Mouse (Mus musculus) lung, postnatal 0 days (tissue): ENCODE measurements at regions not wholly inside any gene's neighbourhood (a gene's known extent, or its start where the extent isn't known, plus 50 kb on each side); places are given as distances from the start of the nearest gene placed in this dataset.

Experiments
- CTCF ChIP-seq: IDR thresholded peaks from 2 replicates; pipeline ENCODE4 v1.5.1; 2016; ENCODE audit warnings: antibody characterized with exemption, mild to moderate bottlenecking
- EP300 ChIP-seq: IDR thresholded peaks from 2 replicates; pipeline ENCODE4 v1.6.1; 2016; ENCODE audit warnings: antibody characterized with exemption, mild to moderate bottlenecking, control low read depth

GRCm38 (mm10) chr8:89914076-89914475 is 434.1 kb downstream of the Tox3 start:
- no peak for TF ChIP-seq CTCF
- no peak for TF ChIP-seq EP300
